12 mouse cellular contexts compared by ENCODE assay signal in the genomic region with DNA sequence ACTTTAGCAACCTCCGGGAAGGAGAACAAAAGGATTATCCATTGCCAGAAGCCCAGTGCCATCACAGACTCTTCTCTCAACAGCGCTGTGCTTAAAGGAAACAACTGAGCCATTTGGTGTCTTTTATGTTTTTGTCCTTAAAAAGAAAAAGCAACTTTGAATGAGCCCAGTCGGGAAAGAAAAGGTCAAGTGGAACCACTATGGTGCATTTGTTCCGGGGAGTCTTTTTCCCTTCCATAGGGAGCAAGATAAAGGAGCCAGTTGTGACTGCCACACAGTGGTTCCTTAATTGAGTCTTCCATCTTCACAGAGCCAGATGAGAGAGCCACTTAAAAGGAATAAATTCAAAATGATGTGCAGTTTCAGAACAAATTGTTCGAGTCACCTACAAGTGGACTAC.
"Had no signal": no experiment of that assay in that cellular context is flagged by ENCODE, and none has a peak within 500 bp of the region (broad histone marks: within the 10 kb centered on the region; RNA-seq: fewer than 3 reads in every experiment).

No protein-coding gene starts in this region.

- H3K4me1 ChIP-seq: limb, embryonic 13.5 days had no signal

- H3K27me3 ChIP-seq: limb, embryonic 13.5 days; neural tube, embryonic 12.5 days had no signal

- H3K4me3 ChIP-seq: limb, embryonic 13.5 days; neural tube, embryonic 12.5 days had no signal

- H3K27ac ChIP-seq: limb, embryonic 13.5 days; liver, embryonic 14.5 days; neural tube, embryonic 12.5 days had no signal

- H3K4me2 ChIP-seq: limb, embryonic 13.5 days; neural tube, embryonic 12.5 days had no signal

- H3K9me3 ChIP-seq: limb, embryonic 13.5 days; neural tube, embryonic 12.5 days had no signal

- DNase-seq: kidney, adult 18-20 months; kidney, postnatal 10 days; left cerebral cortex, postnatal 4 days; lung, adult 18-20 months; retina, postnatal 1 day; right cerebral cortex, postnatal 4 days; spleen, adult 18-20 months; thymus, adult 18-20 months; thymus, postnatal 14 days had no signal

- H3K9ac ChIP-seq: limb, embryonic 13.5 days; liver, embryonic 14.5 days; neural tube, embryonic 12.5 days had no signal

- H3K36me3 ChIP-seq: limb, embryonic 13.5 days; neural tube, embryonic 12.5 days had no signal
